Mouse (Mus musculus) heart, adult 9 months (tissue): ENCODE measurements around the gene Prps1.
"Not testable (repeated sequence)": the region's sequence is repeated elsewhere in the genome, so short reads cannot be mapped to it uniquely, and the experiment has no call there.

Source experiments
- DNase-seq, 2 experiments: peaks; one replicate each; pipeline ENCODE4 v3.0.0; 2022; ENCODE audit warnings: low spot score in 2 of 2

Gene Prps1

DNA sequence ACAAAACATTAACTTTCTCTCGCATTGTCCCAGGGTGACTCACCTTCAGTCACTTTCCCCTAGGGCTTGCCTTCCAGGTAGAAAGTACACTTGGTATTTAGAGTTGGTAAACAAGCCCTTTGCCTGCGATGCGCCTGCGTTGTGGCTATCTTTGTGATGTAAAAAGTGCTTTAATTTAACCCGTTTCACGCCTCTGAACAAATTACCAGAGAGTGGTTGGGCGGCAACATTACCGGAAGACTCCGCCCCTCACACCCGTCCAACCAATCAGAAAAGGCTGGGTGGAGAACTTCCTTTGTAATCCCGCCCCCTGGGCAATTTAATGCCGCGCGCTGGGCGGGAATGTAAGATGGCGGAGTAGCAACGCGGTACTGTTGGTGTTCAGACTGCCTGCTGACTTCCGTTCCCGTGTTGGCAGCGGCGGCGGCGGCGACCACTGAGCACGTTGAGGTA, at the start of gene Prps1:
Gene Prps1, plus strand, starts transcription at position 335 of the 453 bp plus-strand sequence.
- DNase-seq, result peak; percentile 79 to 80

DNA sequence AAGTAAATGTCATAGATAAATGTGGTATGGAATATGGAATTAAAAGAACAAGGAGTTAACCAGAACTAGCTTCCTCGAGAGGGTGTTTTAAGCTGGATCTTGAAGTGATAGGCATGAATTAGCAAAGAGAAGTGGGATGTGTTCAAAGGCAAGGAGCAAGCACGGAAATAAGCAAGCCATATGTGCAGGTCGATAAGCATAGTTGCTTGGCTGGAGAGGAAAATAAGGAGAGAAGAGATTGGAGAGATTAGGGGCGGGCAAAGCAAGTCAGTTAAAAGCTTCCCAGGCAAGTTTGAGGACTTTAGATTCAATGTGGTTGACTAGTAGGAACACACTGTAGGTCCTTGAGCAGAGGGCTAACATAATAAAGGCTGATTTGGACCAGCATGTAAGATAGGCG, 48.8 kb upstream of the Prps1 start:
- DNase-seq, result no peak

DNA sequence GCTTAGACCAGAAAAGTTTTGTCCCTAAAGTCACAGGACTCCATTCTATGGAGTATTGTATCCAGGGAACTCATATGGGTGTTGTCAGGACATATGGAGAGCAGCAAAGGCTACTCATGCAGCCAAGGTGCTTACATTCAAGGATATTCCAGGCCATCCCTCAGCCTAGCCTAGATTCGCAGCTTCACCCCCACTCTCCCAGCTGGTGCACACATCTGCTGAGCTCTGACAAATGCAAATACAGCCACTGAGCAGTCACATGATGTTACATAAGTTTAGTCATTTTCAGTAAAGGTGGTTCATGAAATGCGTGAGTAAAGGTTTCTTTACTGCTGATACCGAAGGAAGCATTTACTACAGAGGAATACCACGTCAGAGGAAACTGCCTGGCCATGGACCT, 37.9 kb upstream of the Prps1 start:
- DNase-seq, result no peak

GRCm38 (mm10) chrX:140427124-140427523, 29.3 kb upstream of the Prps1 start:
- DNase-seq, result no peak

- DNase-seq, result no peak
These were observed 28.2 kb upstream of the Prps1 start for GRCm38 (mm10) chrX:140428252-140428651.

DNA sequence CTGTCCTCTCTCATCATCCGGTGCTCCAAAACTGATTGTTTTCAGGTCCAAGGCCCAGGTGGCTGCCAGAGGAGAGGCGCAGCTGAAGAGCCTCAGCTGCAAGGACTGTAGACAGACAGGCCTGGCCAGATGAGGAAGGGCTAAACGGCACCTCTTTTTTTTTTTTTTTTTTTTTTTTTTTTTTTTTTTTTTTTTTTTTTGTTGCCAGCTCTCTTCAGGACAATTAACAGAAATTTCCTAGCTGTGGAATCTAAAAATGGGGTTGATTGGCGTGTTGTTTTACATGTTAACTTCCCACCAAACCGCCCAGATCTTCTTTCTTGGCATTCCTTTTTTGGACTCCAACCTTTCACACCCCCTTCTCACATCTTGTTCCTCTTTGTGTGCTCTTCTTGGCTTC, 26.4 kb upstream of the Prps1 start:
- no peak for DNase-seq

GRCm38 (mm10) chrX:140430506-140430905, 25.9 kb upstream of the Prps1 start:
- DNase-seq, result no peak

GRCm38 (mm10) chrX:140431981-140432380, 24.4 kb upstream of the Prps1 start:
- no peak for DNase-seq

DNA sequence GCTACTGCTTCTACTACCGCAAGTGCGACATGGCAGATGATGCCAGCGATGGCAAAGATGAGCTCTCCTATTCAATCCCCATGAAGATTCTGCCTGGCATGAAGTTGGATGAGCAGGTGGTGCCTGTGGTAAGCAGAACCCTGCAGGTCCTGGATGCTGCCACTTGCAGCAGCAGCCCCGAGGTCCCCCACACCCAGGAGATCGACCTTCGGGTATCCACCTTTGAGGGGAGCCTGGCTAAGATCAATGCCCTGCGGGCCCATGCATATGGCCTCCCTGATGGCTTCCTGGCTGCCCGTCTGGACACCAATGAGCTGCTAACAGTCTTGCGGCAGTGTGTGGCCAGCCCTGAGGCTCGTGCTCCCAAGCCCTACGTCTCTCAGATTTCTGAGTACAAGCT, 23.6 kb upstream of the Prps1 start:
- DNase-seq, result no peak

DNA sequence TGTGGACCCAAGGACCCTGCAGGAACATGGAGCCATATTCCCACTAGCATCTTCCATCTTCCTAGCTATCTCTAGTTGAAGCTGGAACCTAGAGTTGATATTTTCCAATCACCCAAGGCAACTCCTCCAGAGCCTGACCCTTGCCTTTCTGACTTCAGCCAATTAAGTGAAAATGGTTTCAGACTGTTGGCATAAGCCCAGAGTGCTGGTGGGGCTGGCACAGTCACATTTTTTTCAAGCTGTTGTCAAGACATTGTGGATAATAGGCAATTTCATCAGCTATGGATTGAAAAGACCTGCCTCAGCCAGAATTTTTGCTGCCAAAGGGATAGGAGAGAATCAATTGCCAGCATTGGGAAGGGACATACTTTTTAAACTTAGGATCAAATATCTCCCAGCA, 18.5 kb upstream of the Prps1 start:
- DNase-seq, result no peak

DNA sequence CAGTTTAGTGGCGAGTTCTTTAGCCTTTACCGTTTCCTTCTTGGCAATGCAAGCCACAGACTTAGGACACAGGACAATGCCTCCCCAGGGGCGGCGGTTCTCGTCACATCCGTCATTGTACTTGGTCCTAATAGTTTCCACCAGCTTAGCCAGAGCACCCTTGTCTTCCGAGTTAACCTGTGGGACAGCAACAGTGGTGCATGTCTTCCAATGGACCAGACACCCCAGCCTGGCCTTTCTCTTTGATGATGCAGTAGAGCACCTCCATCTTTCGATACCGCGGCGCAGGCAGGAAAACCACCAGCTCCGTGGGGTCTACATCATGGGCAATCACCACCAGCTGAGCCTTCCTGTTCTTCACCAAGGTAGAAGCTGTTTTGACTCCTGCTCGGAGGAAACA, 10.9 kb upstream of the Prps1 start:
- peak in 1 of 2 experiments; percentile 48 for DNase-seq

- peak in 1 of 2 experiments; percentile 7 for DNase-seq
These were observed 6.3 kb upstream of the Prps1 start for GRCm38 (mm10) chrX:140450071-140450470.

DNA sequence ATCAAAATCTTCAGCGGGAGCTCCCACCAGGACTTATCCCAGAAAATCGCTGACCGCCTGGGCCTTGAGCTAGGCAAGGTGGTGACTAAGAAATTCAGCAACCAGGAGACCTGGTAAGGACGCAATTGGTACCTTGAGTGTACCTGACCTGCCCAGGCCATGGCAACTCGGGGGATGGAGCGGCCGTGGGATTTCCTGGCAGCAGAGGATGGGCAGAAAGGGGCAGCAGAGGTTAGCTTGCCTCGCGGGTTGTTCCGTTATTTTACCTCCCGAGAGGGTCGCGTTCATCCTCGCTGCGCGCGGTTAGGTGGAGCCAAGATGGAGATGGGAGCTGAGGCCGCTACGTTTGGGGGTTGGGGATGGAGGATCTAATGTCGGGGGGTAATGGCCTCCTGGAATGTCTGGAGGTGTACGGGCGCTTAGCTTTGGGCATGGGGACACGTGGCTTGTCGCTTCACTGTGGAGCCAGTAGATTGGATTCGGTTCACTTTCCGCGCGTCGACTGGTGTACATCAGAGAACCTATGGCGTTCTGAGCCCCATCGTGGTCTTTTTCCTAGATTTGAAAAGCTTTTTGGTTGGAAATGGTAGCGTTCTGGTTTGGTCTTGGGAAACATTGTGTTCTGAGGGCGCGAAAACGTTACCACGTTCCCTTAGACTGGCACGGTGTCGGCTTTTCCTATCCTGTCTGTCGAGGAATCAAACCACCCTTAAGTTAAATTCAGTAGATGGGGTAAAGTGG, 508 bp downstream of the Prps1 start:
- peak; percentile 4 to 5 for DNase-seq

GRCm38 (mm10) chrX:140457502-140457901, 1.1 kb downstream of the Prps1 start:
- DNase-seq, result no peak

DNA sequence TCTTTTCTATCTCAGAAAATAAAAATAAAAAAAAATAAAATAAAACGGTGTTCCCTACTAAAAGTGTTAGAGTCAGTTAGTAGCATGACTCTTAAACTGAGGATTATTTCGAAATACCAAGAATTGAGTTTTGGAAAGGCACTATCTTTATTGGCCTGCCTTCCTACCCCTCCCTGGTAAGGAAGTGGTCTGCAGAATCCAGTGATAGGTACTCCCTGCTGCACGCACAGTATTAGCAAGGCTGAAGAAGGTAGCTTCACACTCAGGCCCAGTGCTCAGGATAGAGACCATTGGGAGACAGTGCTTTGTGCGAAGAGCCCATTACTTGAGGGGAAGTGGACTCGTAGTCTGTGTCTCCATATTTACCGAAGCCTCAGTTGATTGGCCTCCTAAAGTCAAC, 21.8 kb downstream of the Prps1 start:
- no peak for DNase-seq

GRCm38 (mm10) chrX:140479171-140479570, 22.8 kb downstream of the Prps1 start:
- DNase-seq, result peak in 1 of 2 experiments; percentile 34

- DNase-seq, result no peak
These were observed 32.8 kb downstream of the Prps1 start for GRCm38 (mm10) chrX:140489174-140489573.

GRCm38 (mm10) chrX:140490203-140490602, 33.8 kb downstream of the Prps1 start:
- no peak for DNase-seq

- DNase-seq, result peak in 1 of 2 experiments; percentile 76
These were observed 35.6 kb downstream of the Prps1 start for GRCm38 (mm10) chrX:140491884-140492571.

DNA sequence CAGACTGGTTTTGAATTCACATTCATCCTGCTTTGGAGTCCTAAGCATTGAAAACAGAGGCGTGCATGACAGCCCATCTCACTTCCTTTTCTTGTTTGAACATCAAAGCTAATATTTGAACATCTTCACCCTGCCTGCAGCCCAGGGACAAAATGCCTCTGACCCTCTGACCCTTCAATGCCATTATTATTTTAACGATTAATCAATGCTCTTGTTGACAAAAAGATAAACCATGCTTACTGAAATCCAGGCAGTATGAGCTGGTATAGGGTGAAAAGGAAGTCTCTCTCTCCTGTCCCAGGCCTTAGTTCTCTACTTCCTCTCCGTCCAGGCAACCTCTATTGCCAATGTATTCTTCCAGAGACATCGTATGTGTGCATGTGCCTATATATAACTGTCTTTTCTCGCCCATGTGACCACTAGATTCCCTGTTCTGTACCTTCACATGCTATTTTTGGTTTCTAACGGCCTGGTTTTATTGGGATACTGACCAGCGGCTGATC, 37.2 kb downstream of the Prps1 start:
- DNase-seq, result no peak

DNA sequence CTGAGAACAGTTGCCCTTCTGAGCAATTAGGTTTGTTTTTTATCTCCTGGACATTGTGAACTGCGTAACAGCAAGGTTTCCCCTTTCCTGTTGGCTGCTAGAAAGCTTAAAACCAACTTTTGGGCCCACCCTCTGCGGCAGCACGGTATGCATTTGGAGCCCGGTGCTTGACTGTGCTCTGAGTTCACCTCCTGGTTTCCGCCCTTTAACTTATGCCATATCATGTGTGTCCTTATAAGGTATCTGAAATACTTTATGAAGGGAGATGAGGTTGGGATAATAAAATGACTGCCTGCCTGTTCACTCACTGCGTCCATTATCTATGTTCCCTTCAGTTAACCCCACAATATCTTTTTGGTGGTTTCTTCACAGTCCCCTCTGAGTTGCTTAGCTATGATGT, 37.8 kb downstream of the Prps1 start:
- no peak for DNase-seq

DNA sequence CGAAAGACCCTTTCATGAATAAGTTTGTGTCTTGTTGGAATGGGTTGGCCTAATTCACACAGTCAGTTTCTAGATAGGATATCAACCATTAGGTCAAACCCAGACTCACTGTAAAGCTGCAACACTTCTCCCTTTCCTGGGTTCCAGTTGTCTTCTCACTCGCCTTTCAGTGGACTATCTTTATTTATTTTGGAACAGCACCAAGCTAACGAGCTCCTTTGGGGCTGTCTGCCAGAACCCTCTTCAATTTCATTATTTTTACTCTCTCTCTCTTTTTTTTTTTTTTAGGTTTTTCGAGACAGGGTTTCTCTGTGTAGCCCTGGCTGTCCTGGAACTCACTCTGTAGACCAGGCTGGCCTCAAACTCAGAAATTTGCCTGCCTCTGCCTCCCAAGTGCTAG, 42.0 kb downstream of the Prps1 start:
- DNase-seq, result not testable (repeated sequence)

DNA sequence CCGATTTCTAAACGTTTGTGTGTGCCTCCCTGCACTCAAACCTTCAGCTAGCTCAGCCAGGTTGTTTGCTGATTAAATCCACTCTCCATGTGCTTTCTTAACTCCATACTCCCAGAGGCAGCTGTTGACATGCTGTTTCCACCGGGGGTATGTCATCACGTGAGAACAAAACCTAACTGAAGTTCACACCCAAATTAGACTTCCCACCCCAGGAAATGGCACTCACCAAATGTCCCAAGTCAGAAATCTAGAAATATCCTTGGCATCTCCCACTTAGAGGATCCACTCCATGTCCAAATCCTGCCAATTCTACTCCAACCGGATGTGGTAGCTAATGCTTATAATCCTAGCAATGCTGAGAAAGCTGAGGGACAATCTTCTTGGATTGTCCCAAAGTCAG, 43.9 kb downstream of the Prps1 start:
- no peak for DNase-seq
